Mouse (Mus musculus) leukemia stem cell, adult 10-12 weeks (primary cell): Measurements from ENCODE around the gene Copz2. TPM values are rescaled to one million over a fixed set of nuclear protein-coding genes. Genes with fewer than 3 reads are reported as not detected.

Source experiments
- polyA plus RNA-seq: library from polyadenylated mRNA; stranded (reverse); fragments of >175 nt; gene quantifications from 2 replicates; pipeline ENCODE4 v1.2.3, GENCODE M21; 2012; ENCODE audit warnings: low replicate concordance

The Copz2 gene
- polyA plus RNA-seq: 2.1 and 3.9 TPM in 2 replicates

GRCm38 (mm10) chr11:96849681-96850467 lies at the start of gene Copz2:
TSS of gene Copz2 (plus strand) at chr11:96849870.

GRCm38 (mm10) chr11:96829813-96830538 lies 19.7 kb upstream of the Copz2 start, which contains the start of gene Nfe2l1:
TSS of gene Nfe2l1 (minus strand) at chr11:96829968.

Other genes starting within 250 kb of the Copz2 start
- 9.8 and 15.4 TPM in 2 replicates for gene Snx11, start 72.3 kb upstream of the Copz2 start, polyA plus RNA-seq
- gene Cbx1, start 60.7 kb upstream of the Copz2 start, polyA plus RNA-seq: 40.4 and 54.9 TPM in 2 replicates
- gene Nfe2l1, start 19.9 kb upstream of the Copz2 start, polyA plus RNA-seq: 34.4 and 107 TPM in 2 replicates
- gene Cdk5rap3, start 66.6 kb downstream of the Copz2 start, polyA plus RNA-seq: 12.3 and 25.9 TPM in 2 replicates
- gene Prr15l, start 78.2 kb downstream of the Copz2 start, polyA plus RNA-seq: not detected in 2 replicates
- gene Pnpo, start 94.1 kb downstream of the Copz2 start, polyA plus RNA-seq: 13.1 and 20.4 TPM in 2 replicates
- gene Sp2, start 133.1 kb downstream of the Copz2 start, polyA plus RNA-seq: 90.0 and 123 TPM in 2 replicates
- gene Sp6, start 163.5 kb downstream of the Copz2 start, polyA plus RNA-seq: 0.51 and 0.55 TPM in 2 replicates
- gene Scrn2, start 180.1 kb downstream of the Copz2 start, polyA plus RNA-seq: 15.1 and 19.3 TPM in 2 replicates
- 0.13 TPM in 1 of 2 replicates, not detected in the other for gene Lrrc46, start 191.5 kb downstream of the Copz2 start, polyA plus RNA-seq
- gene Mrpl10, start 191.7 kb downstream of the Copz2 start, polyA plus RNA-seq: 29.9 and 38.4 TPM in 2 replicates
- 8.0 and 21.9 TPM in 2 replicates for gene Osbpl7, start 200.8 kb downstream of the Copz2 start, polyA plus RNA-seq